Mouse (Mus musculus): ENCODE measurements around the gene Cdx4. TPM values are rescaled to one million over a fixed set of nuclear protein-coding genes. Genes with fewer than 3 reads are reported as not detected.

Gene Cdx4
- total RNA-seq, 2 experiments from 2014 or later = not detected

DNA sequence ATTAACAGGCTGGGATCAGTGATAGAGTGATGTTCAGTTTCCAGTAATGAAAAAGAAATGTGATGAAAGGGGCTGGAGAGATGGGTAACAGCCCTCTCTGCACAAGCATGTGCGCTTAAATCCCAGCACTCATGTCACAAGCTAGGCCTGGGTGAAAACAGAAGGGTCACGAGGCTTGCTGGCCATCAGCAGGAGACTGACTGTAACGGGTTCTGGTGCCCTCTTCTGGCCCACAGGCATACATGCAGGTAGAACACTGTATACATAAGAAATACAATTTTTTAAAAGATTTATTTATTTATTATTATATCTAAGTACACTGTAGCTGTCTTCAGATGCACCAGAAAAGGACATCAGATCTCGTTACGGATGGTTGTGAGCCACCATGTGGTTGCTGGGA, 53.1 kb downstream of the Cdx4 start:
- DNase-seq (ENCODE audit: low spot score in 2 of 2) = no peak

Other genes with a start within 250 kb of the Cdx4 start
- gene Nap1l2, start 134.8 kb upstream of the Cdx4 start, total RNA-seq (2021) = 1 to 10 TPM; 1.2 to 1.4 TPM
- 1 to 10 TPM; 6.1 to 6.5 TPM for gene Chic1, start 35.1 kb downstream of the Cdx4 start, total RNA-seq (2021)
- under 1 TPM in 1 of 2 experiments, not detected in 1; 0.53 TPM for gene Tsx, start 93.1 kb downstream of the Cdx4 start, total RNA-seq (2021)
- gene Gm26992, start 100.6 kb downstream of the Cdx4 start, total RNA-seq (2021) = not detected

Data from adrenal gland, adult 18-20 months (tissue).